Mouse (Mus musculus): ENCODE measurements around the gene Nol6.

DNA sequence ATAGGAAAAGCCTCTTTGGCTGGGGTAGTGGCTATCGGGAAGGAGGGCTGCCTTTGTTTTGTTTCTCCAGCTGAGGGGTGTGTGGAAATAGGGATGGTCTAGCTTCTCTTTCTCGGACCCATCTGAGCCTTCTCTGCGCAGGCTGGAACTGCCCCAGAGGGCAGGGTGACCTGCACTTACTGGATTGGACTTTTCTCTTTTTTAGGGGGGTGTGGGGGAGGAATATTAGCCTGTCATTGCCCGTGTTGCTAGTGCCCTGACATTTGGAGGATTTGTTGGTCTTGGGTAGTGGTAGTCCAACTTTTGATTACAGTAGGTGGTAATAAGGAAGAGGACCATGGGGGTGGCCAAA lies 12.2 kb upstream of the Nol6 start:
- TF ChIP-seq CTCF (IDR thresholded peaks at IDR 0.05; ENCODE audit: low read depth) (no peak), EP300 (IDR thresholded peaks at IDR 0.05; ENCODE audit: low read depth) (no peak)
